ENCODE assay signal across 10 mouse cellular contexts in genomic region chr19:24220795-24221445, GRCm38 (mm10). TPM values are rescaled to one million over a fixed set of nuclear protein-coding genes. Genes with fewer than 3 reads are reported as not detected.
DNase-seq lines count a peak whose midpoint lies in the region; ATAC-seq lines count a peak whose summit lies in the region.
"Had no signal": no experiment of that assay in that cellular context is flagged by ENCODE, and none has a peak within 500 bp of the region (broad histone marks: within the 10 kb centered on the region; RNA-seq: fewer than 3 reads in every experiment).

No protein-coding gene starts in this region.

- WGBS in forebrain, embryonic 11.5 days = 28% methylated on average over 14 of the region's 14 CpGs
- WGBS in forebrain, embryonic 16.5 days = 9% methylated on average over 14 of the region's 14 CpGs
- WGBS in midbrain, embryonic 11.5 days = 38% methylated on average over 14 of the region's 14 CpGs
- WGBS in midbrain, embryonic 15.5 days = 22% methylated on average over 14 of the region's 14 CpGs
- WGBS in lung, embryonic 15.5 days = 13% methylated on average over 14 of the region's 14 CpGs
- 43% methylated on average over 14 of the region's 14 CpGs for WGBS in hindbrain, embryonic 12.5 days

- H3K9me3 ChIP-seq in forebrain, embryonic 11.5 days (ENCODE audit: control insufficient read depth, low read length) = no peaks in the 10 kb centered on the region
- H3K9me3 ChIP-seq in forebrain, embryonic 16.5 days (ENCODE audit: control insufficient read depth, low read length) = no peaks in the 10 kb centered on the region
- no peaks in the 10 kb centered on the region for H3K9me3 ChIP-seq in midbrain, embryonic 11.5 days (ENCODE audit: control insufficient read depth, low read length)
- no peaks in the 10 kb centered on the region for H3K9me3 ChIP-seq in midbrain, embryonic 15.5 days
- H3K9me3 ChIP-seq in lung, embryonic 15.5 days = no peaks in the 10 kb centered on the region
- no peaks in the 10 kb centered on the region for H3K9me3 ChIP-seq in hindbrain, embryonic 12.5 days (replicated peaks)

- no peak overlapping the region for H3K4me2 ChIP-seq in forebrain, embryonic 11.5 days (ENCODE audit: low read depth, low read length, severe bottlenecking)
- no peak overlapping the region for H3K4me2 ChIP-seq in forebrain, embryonic 16.5 days (ENCODE audit: low read length)
- no peak overlapping the region for H3K4me2 ChIP-seq in midbrain, embryonic 11.5 days
- no peak overlapping the region for H3K4me2 ChIP-seq in midbrain, embryonic 15.5 days
- peak overlapping the region; percentile 24 for H3K4me2 ChIP-seq in lung, embryonic 15.5 days
- H3K4me2 ChIP-seq in hindbrain, embryonic 12.5 days (replicated peaks) = no peak overlapping the region
- H3K4me2 ChIP-seq: liver, embryonic 11.5 days had no signal

- ATAC-seq in forebrain, embryonic 11.5 days (replicated peaks; ENCODE audit: low FRiP score) = no peak
- no peak for ATAC-seq in forebrain, embryonic 16.5 days
- ATAC-seq in midbrain, embryonic 11.5 days (ENCODE audit: low FRiP score) = no peak
- ATAC-seq in midbrain, embryonic 15.5 days (replicated peaks) = no peak
- no peak for ATAC-seq in lung, embryonic 15.5 days (ENCODE audit: borderline replicate concordance, extremely low read depth, low FRiP score, low TSS enrichment)
- ATAC-seq in hindbrain, embryonic 12.5 days (ENCODE audit: low FRiP score) = no peak

- peak overlapping the region; percentile 38; the same call in 1 of the 2 replicates for H3K27ac ChIP-seq in forebrain, embryonic 11.5 days (ENCODE audit: low read depth, low read length)
- no peak overlapping the region for H3K27ac ChIP-seq in forebrain, embryonic 16.5 days (ENCODE audit: low read length)
- no peak overlapping the region for H3K27ac ChIP-seq in midbrain, embryonic 11.5 days (ENCODE audit: low read depth, low read length)
- no peak overlapping the region for H3K27ac ChIP-seq in midbrain, embryonic 15.5 days
- H3K27ac ChIP-seq in lung, embryonic 15.5 days = peak overlapping the region; percentile 55
- no peak overlapping the region for H3K27ac ChIP-seq in hindbrain, embryonic 12.5 days

- H3K9ac ChIP-seq in forebrain, embryonic 11.5 days (ENCODE audit: low read length) = no peak overlapping the region
- no peak overlapping the region for H3K9ac ChIP-seq in forebrain, embryonic 16.5 days (replicated peaks; ENCODE audit: low read depth, low read length)
- H3K9ac ChIP-seq in midbrain, embryonic 11.5 days (ENCODE audit: low read length) = no peak overlapping the region
- H3K9ac ChIP-seq in midbrain, embryonic 15.5 days = no peak overlapping the region
- no peak overlapping the region for H3K9ac ChIP-seq in lung, embryonic 15.5 days
- H3K9ac ChIP-seq in hindbrain, embryonic 12.5 days = no peak overlapping the region

- no peaks in the 10 kb centered on the region; the same call in 1 of the 2 replicates for H3K4me1 ChIP-seq in forebrain, embryonic 11.5 days (replicated peaks; ENCODE audit: control insufficient read depth, insufficient read depth, low read length)
- H3K4me1 ChIP-seq in forebrain, embryonic 16.5 days (replicated peaks; ENCODE audit: control insufficient read depth, insufficient read depth, low read length) = peaks cover 25% of the 10 kb centered on the region
- peaks cover 6% of the 10 kb centered on the region; the same call in 1 of the 2 replicates for H3K4me1 ChIP-seq in midbrain, embryonic 11.5 days (ENCODE audit: control insufficient read depth, insufficient read depth, low read length)
- peaks cover 21% of the 10 kb centered on the region for H3K4me1 ChIP-seq in midbrain, embryonic 15.5 days
- H3K4me1 ChIP-seq in lung, embryonic 15.5 days = peaks cover 38% of the 10 kb centered on the region
- H3K4me1 ChIP-seq in hindbrain, embryonic 12.5 days = peaks cover 11% of the 10 kb centered on the region

- no peaks in the 10 kb centered on the region for H3K36me3 ChIP-seq in forebrain, embryonic 11.5 days (ENCODE audit: control insufficient read depth, insufficient read depth, low read length)
- no peaks in the 10 kb centered on the region for H3K36me3 ChIP-seq in forebrain, embryonic 16.5 days (ENCODE audit: control insufficient read depth, insufficient read depth)
- H3K36me3 ChIP-seq in midbrain, embryonic 11.5 days (ENCODE audit: control insufficient read depth, insufficient read depth, low read length) = no peaks in the 10 kb centered on the region
- no peaks in the 10 kb centered on the region for H3K36me3 ChIP-seq in midbrain, embryonic 15.5 days (replicated peaks)
- H3K36me3 ChIP-seq in lung, embryonic 15.5 days = no peaks in the 10 kb centered on the region
- no peaks in the 10 kb centered on the region for H3K36me3 ChIP-seq in hindbrain, embryonic 12.5 days

- H3K4me3 ChIP-seq in forebrain, embryonic 11.5 days (ENCODE audit: low read depth, low read length) = no peak overlapping the region
- H3K4me3 ChIP-seq in forebrain, embryonic 16.5 days (replicated peaks; ENCODE audit: low read length) = no peak overlapping the region
- H3K4me3 ChIP-seq in midbrain, embryonic 11.5 days (ENCODE audit: low read depth, low read length) = no peak overlapping the region
- no peak overlapping the region for H3K4me3 ChIP-seq in midbrain, embryonic 15.5 days
- H3K4me3 ChIP-seq in lung, embryonic 15.5 days = no peak overlapping the region
- H3K4me3 ChIP-seq in hindbrain, embryonic 12.5 days = no peak overlapping the region

- no peak for DNase-seq in forebrain, embryonic 11.5 days (ENCODE audit: low spot score)
- peak; percentile 82 for DNase-seq in midbrain, embryonic 11.5 days (ENCODE audit: low spot score, missing footprints)
- DNase-seq in adrenal gland, adult 18-20 months (ENCODE audit: low spot score in 2 of 2) = no peak
- no peak for DNase-seq in adrenal gland, postnatal 10 days
- DNase-seq: retina, postnatal 1 day had no signal

- peaks cover 14% of the 10 kb centered on the region for H3K27me3 ChIP-seq in forebrain, embryonic 11.5 days (ENCODE audit: control insufficient read depth, insufficient read depth, low read length)
- peaks cover 16% of the 10 kb centered on the region for H3K27me3 ChIP-seq in forebrain, embryonic 16.5 days (replicated peaks; ENCODE audit: control insufficient read depth, insufficient read depth, low read length)
- H3K27me3 ChIP-seq in midbrain, embryonic 11.5 days (ENCODE audit: control insufficient read depth, insufficient read depth, low read length) = peaks cover 29% of the 10 kb centered on the region
- H3K27me3 ChIP-seq in midbrain, embryonic 15.5 days (replicated peaks) = peaks cover 25% of the 10 kb centered on the region
- H3K27me3 ChIP-seq in lung, embryonic 15.5 days = peaks cover 23% of the 10 kb centered on the region
- peaks cover 38% of the 10 kb centered on the region for H3K27me3 ChIP-seq in hindbrain, embryonic 12.5 days

RNA-seq across cellular contexts. Expression of gene Tjp2, which starts 3.9 kb away (rescaled TPM):
- polyA plus RNA-seq in forebrain, embryonic 11.5 days (2014; fragmentation: Nextera tagmentation; extraction: Ambion mirVana) = 32.1 and 36.9 TPM in 2 replicates
- polyA plus RNA-seq in forebrain, embryonic 16.5 days (2015; fragmentation: Nextera tagmentation; extraction: Ambion mirVana) = 11.3 and 15.0 TPM in 2 replicates
- 22.3 and 23.0 TPM in 2 replicates for polyA plus RNA-seq in midbrain, embryonic 11.5 days (2014; fragmentation: Nextera tagmentation; extraction: Ambion mirVana)
- polyA plus RNA-seq in midbrain, embryonic 15.5 days (2015; fragmentation: Nextera tagmentation; extraction: Ambion mirVana) = 13.9 and 14.4 TPM in 2 replicates
- polyA plus RNA-seq in lung, embryonic 15.5 days (2015; fragmentation: Nextera tagmentation; extraction: Ambion mirVana) = 36.6 and 38.6 TPM in 2 replicates
- 26.7 and 28.7 TPM in 2 replicates for polyA plus RNA-seq in hindbrain, embryonic 12.5 days (2016; fragmentation: Nextera tagmentation; extraction: Ambion mirVana)
- total RNA-seq in adrenal gland, adult 18-20 months (2021) = 10 to 100 TPM in 1 of 2 experiments, 1 to 10 TPM in 1; 6.3 to 10.5 TPM
- 10 to 100 TPM; 11.9 to 14.9 TPM for total RNA-seq in adrenal gland, postnatal 10 days (2021)

RNA-seq across cellular contexts. Expression of gene Fxn, which starts 59.5 kb away (rescaled TPM):
- 53.3 and 56.8 TPM in 2 replicates for polyA plus RNA-seq in forebrain, embryonic 11.5 days (2014; fragmentation: Nextera tagmentation; extraction: Ambion mirVana)
- polyA plus RNA-seq in forebrain, embryonic 16.5 days (2015; fragmentation: Nextera tagmentation; extraction: Ambion mirVana) = 40.1 and 40.3 TPM in 2 replicates
- polyA plus RNA-seq in midbrain, embryonic 11.5 days (2014; fragmentation: Nextera tagmentation; extraction: Ambion mirVana) = 46.8 and 47.6 TPM in 2 replicates
- polyA plus RNA-seq in midbrain, embryonic 15.5 days (2015; fragmentation: Nextera tagmentation; extraction: Ambion mirVana) = 38.1 and 40.9 TPM in 2 replicates
- 52.3 and 54.6 TPM in 2 replicates for polyA plus RNA-seq in lung, embryonic 15.5 days (2015; fragmentation: Nextera tagmentation; extraction: Ambion mirVana)
- 36.3 and 44.6 TPM in 2 replicates for polyA plus RNA-seq in hindbrain, embryonic 12.5 days (2016; fragmentation: Nextera tagmentation; extraction: Ambion mirVana)
- total RNA-seq in adrenal gland, adult 18-20 months (2021) = 10 to 100 TPM; 13.4 to 14.8 TPM
- total RNA-seq in adrenal gland, postnatal 10 days (2021) = 10 to 100 TPM; 18.0 to 22.1 TPM

Comparison
In these comparisons a context has a peak if more than half of its experiments do, and no peak if none do; other contexts are left out.
1. H3K27ac ChIP-seq: peak in forebrain, embryonic 11.5 days (single experiment) and lung, embryonic 15.5 days (single experiment); none in forebrain, embryonic 16.5 days (single experiment), midbrain, embryonic 11.5 days (single experiment), midbrain, embryonic 15.5 days (single experiment) and hindbrain, embryonic 12.5 days (single experiment).